Mouse (Mus musculus) MEL (cell line): Measurements from ENCODE around the gene Ovol2. TPM values are rescaled to one million over a fixed set of nuclear protein-coding genes. Genes with fewer than 3 reads are reported as not detected.
A peak's percentile ranks its signal among the peaks of the same experiment; 100 is the strongest.

Source experiments
- DNase-seq: peaks from one replicate; pipeline ENCODE4 v3.0.0; 2011; ENCODE audit warnings: low read depth, low spot score
- H3K27ac ChIP-seq: 2 replicates; pipeline ENCODE4 v1.5.1; 2012; ENCODE audit warnings: low read depth, mild to moderate bottlenecking, control low read depth, low read length, moderate library complexity; ENCODE audit not compliant: control insufficient read depth
- H3K27me3 ChIP-seq, 2 experiments: fragments of 150-350 bp in 1 of 2; sonication (generic) in 1 of 2; 2 replicates each; pipeline ENCODE4 v1.6.1; 2012; ENCODE audit warnings: low read length in 2 of 2, mild to moderate bottlenecking in 2 of 2, improper control_type of control experiment in 1 of 2, moderate library complexity in 1 of 2; ENCODE audit not compliant: insufficient read depth in 2 of 2, control insufficient read depth in 1 of 2
- H3K36me3 ChIP-seq, 2 experiments: 2 replicates each; pipeline ENCODE4 v1.6.1; 2012 to 2014; ENCODE audit warnings: low read length in 2 of 2, improper control_type of control experiment in 1 of 2, inconsistent platforms in 1 of 2, mild to moderate bottlenecking in 1 of 2; ENCODE audit not compliant: insufficient read depth in 2 of 2, control insufficient read depth in 1 of 2
- H3K4me1 ChIP-seq, 2 experiments: fragments of 150-350 bp in 1 of 2; sonication (generic) in 1 of 2; 2 replicates each; pipeline ENCODE4 v1.6.1; 2012; ENCODE audit warnings: low read length in 2 of 2, improper control_type of control experiment in 1 of 2, mild to moderate bottlenecking in 1 of 2; ENCODE audit not compliant: insufficient read depth in 2 of 2, control insufficient read depth in 1 of 2
- H3K4me3 ChIP-seq, 2 experiments: fragments of 150-350 bp in 1 of 2; sonication (generic) in 1 of 2; 2 replicates each; pipeline ENCODE4 v1.5.1; 2012; ENCODE audit warnings: low read depth in 2 of 2, low read length in 2 of 2, mild to moderate bottlenecking in 2 of 2, moderate library complexity in 2 of 2, control low read depth in 1 of 2, improper control_type of control experiment in 1 of 2; ENCODE audit not compliant: control insufficient read depth in 1 of 2, insufficient read depth in 1 of 2
- H3K79me2 ChIP-seq: 2 replicates; pipeline ENCODE4 v1.6.1; 2012; ENCODE audit warnings: mild to moderate bottlenecking, low read length, moderate library complexity; ENCODE audit not compliant: control insufficient read depth, poor library complexity, insufficient read depth
- H3K9ac ChIP-seq: 2 replicates; pipeline ENCODE4 v1.6.1; 2012; ENCODE audit warnings: low read depth, mild to moderate bottlenecking, control low read depth, low read length, moderate library complexity; ENCODE audit not compliant: control insufficient read depth, poor library complexity, severe bottlenecking
- H3K9me3 ChIP-seq: fragments of 150-350 bp; sonication (generic); replicated peaks from 2 replicates; pipeline ENCODE4 v1.6.1; 2012; ENCODE audit warnings: mild to moderate bottlenecking, low read length, improper control_type of control experiment, moderate library complexity; ENCODE audit not compliant: insufficient read depth
- CTCF ChIP-seq, 3 experiments: IDR thresholded peaks in 2 of 3; conservative IDR thresholded peaks in 1 of 3; 2 replicates each; pipeline ENCODE4 v1.5.1; 2011 to 2012; ENCODE audit warnings: low read length in 3 of 3, low read depth in 2 of 3, mild to moderate bottlenecking in 2 of 3, improper control_type of control experiment in 1 of 3, inconsistent platforms in 1 of 3, mixed read lengths in 1 of 3, moderate library complexity in 1 of 3; ENCODE audit not compliant: control insufficient read depth in 1 of 3, insufficient read depth in 1 of 3, poor library complexity in 1 of 3, severe bottlenecking in 1 of 3
- EP300 ChIP-seq, 2 experiments: IDR thresholded peaks; 2 replicates each; pipeline ENCODE4 v1.6.1; 2011; ENCODE audit warnings: improper control_type of control experiment in 2 of 2, low read length in 2 of 2, low read depth in 1 of 2, mild to moderate bottlenecking in 1 of 2
- ETS1 ChIP-seq: IDR thresholded peaks from 2 replicates; pipeline ENCODE4 v1.6.1; 2012; ENCODE audit warnings: low read depth, mild to moderate bottlenecking, inconsistent platforms, low read length, improper control_type of control experiment, moderate library complexity
- GATA1 ChIP-seq: IDR thresholded peaks from 2 replicates; pipeline ENCODE4 v1.6.1; 2011; ENCODE audit warnings: low read depth, low read length, improper control_type of control experiment
- MAFK ChIP-seq: IDR thresholded peaks from 2 replicates; pipeline ENCODE4 v1.6.1; 2011; ENCODE audit warnings: low read depth, mild to moderate bottlenecking, low read length, improper control_type of control experiment, borderline replicate concordance
- MEF2A ChIP-seq: IDR thresholded peaks from 2 replicates; pipeline ENCODE4 v1.6.1; 2014; ENCODE audit warnings: low read depth, mild to moderate bottlenecking, inconsistent platforms, low read length, improper control_type of control experiment; ENCODE audit not compliant: poor library complexity, insufficient replicate concordance, severe bottlenecking; ENCODE audit errors: extremely low read depth
- MYC ChIP-seq: IDR thresholded peaks from 2 replicates; pipeline ENCODE4 v1.6.1; 2011; ENCODE audit warnings: low read depth, mild to moderate bottlenecking, low read length, improper control_type of control experiment, moderate library complexity
- NRF1 ChIP-seq: IDR thresholded peaks from 2 replicates; pipeline ENCODE4 v1.6.1; 2014; ENCODE audit warnings: low read depth, mild to moderate bottlenecking, inconsistent platforms, low read length, improper control_type of control experiment, moderate library complexity; ENCODE audit not compliant: poor library complexity, insufficient read depth, severe bottlenecking
- POLR2A ChIP-seq, 2 experiments: IDR thresholded peaks; 2 replicates each; pipeline ENCODE4 v1.6.1; 2011 to 2012; ENCODE audit warnings: low read length in 2 of 2, mild to moderate bottlenecking in 2 of 2, control low read depth in 1 of 2, improper control_type of control experiment in 1 of 2, low read depth in 1 of 2, moderate library complexity in 1 of 2; ENCODE audit not compliant: control insufficient read depth in 1 of 2, insufficient read depth in 1 of 2, poor library complexity in 1 of 2
- RCOR1 ChIP-seq: IDR thresholded peaks from 2 replicates; pipeline ENCODE4 v1.6.1; 2012; ENCODE audit warnings: low read depth, mild to moderate bottlenecking, inconsistent platforms, low read length, improper control_type of control experiment
- SIN3A ChIP-seq: IDR thresholded peaks from 2 replicates; pipeline ENCODE4 v1.6.1; 2012; ENCODE audit warnings: low read length, improper control_type of control experiment, inconsistent platforms
- TBP ChIP-seq: IDR thresholded peaks from 2 replicates; pipeline ENCODE4 v1.8.0; 2011; ENCODE audit warnings: low read depth, low read length, improper control_type of control experiment
- TCF12 ChIP-seq: IDR thresholded peaks from 2 replicates; pipeline ENCODE4 v1.6.1; 2014; ENCODE audit warnings: low read depth, mild to moderate bottlenecking, inconsistent platforms, low read length, improper control_type of control experiment, moderate library complexity
- ZKSCAN1 ChIP-seq: IDR thresholded peaks from 2 replicates; pipeline ENCODE4 v1.6.1; 2012; ENCODE audit warnings: low read depth, mild to moderate bottlenecking, inconsistent platforms, low read length, improper control_type of control experiment, moderate library complexity
- polyA plus RNA-seq, 2 experiments: library from polyadenylated mRNA; stranded (reverse) in 1 of 2; unstranded in 1 of 2; fragments of >175 nt in 1 of 2; fragments of >200 nt in 1 of 2; gene quantifications; 2 replicates each; pipeline versions ENCODE4 v1.2.1 to v1.2.4; 2012; ENCODE audit warnings: low replicate concordance in 2 of 2, low read depth in 1 of 2; ENCODE audit not compliant: insufficient read length in 2 of 2, insufficient read depth in 1 of 2, missing spikeins in 1 of 2
- total RNA-seq: library from RNA; depleted of rRNA; stranded (reverse); fragments of 300-350 nt; gene quantifications from 2 replicates; pipeline ENCODE4 v1.2.3, GENCODE M21; 2012

Gene Ovol2
- total and polyA plus RNA-seq, 3 experiments, result not detected

DNA sequence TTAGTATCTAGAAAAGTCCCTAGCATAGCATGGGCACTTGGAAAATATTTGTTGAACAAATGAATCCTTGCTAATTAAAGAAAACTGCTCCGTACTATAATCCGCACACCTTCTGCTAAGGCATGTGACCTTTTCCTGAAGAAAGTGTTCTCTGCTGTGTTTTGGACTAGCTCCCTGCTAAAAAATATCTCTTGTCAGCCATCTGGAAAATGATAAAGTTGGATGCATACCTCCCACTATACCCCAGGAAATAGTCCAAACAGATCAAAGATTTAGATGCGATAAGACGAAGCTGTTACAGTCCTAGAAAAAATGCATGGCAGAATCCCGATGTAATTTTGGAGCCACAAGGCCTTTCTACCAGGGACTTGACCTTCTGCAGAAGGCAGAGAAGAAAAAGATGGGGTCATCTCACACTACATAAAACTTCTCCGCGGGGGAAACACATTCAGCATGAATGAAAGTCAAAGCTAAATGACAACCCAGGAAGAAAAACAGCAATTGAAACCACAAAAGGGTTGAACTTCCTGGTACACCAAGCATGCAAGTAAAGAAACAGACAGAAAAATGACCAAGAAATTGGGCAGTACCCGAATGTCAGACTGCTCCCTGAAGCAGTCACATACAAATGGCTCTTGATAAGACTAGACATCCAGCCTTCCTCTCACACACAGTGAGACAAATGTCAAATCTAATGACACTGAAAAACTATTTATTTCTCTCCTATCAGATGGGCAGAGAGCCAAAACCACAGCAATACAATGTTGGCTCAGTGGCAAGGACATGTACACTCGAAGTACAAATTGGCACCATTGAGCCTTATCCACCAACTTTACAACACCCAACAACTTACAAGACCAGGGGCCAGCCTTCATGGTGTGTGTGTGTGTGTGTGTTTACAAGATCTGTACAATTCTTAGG lies 31.9 kb downstream of the Ovol2 start:
- Histone ChIP-seq H3K4me1 (peaks cover 5 to 13% of the 10 kb centered on the region in 2 experiments), H3K4me3 (no peak overlapping the region), H3K36me3 (peaks cover 0 to 12% of the 10 kb centered on the region in 2 experiments; a peak in 2 of 4 replicates), H3K9ac (no peak overlapping the region), H3K27ac (no peak overlapping the region)
- DNase-seq, result peak; percentile 72
- peak; percentile 80 for TF ChIP-seq RCOR1
- peak; percentile 57 for TF ChIP-seq ETS1
- TF ChIP-seq POLR2A (IDR thresholded peaks at IDR 0.05; ENCODE audit: control insufficient read depth in 1 of 2, insufficient read depth in 1 of 2, low read depth in 1 of 2, low read length in 2 of 2, poor library complexity in 1 of 2), result no peak
- no peak for TF ChIP-seq NRF1
- TF ChIP-seq GATA1, result peak; percentile 94
- TF ChIP-seq TBP, result no peak
- TF ChIP-seq ZKSCAN1, result no peak
- TF ChIP-seq SIN3A, result no peak
- TF ChIP-seq MAFK, result peak; percentile 45; the same call in 1 of the 2 replicates
- peak in 1 of 2 experiments; percentile 40; a peak in 1 of 4 replicates for TF ChIP-seq EP300 (IDR thresholded peaks at IDR 0.05; ENCODE audit: low read depth in 1 of 2, low read length in 2 of 2)
- TF ChIP-seq MEF2A, result peak; percentile 47; the same call in 1 of the 2 replicates
- no peak for TF ChIP-seq MYC
- TF ChIP-seq, all 39 proteins: peak for 6
- Histone ChIP-seq H3K79me2 (no peaks in the 10 kb centered on the region), H3K9me3 (no peaks in the 10 kb centered on the region), H3K27me3 (no peaks in the 10 kb centered on the region; a peak in 1 of 4 replicates)

DNA sequence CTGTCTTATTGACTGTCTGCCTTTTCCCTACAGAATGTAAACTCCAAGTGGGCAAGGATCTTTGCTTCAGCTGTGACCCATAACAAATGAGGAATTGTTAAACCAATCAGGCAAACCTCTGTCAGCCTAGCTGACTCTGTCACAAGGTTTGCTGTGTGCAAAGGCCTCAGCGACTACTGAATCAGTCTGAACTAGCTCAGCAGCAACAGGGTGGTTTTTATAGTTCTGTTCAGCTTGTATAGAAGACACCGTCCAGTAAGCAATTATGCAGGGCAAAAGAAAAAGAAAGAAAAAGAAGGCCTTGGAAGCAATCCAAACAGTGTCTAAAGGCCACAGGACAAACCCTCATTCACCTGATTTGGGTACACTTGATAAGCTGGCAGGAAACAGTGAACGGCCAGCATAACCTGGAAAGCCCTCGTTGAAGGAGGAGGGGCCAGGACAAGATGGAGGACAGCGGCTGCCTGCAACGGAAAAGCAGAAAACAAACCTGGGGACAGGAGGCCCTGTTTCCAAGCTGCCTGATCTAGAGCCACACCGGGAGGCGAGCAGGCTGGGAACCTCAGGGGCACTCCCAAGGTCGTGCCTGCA lies 36.7 kb downstream of the Ovol2 start:
- Histone ChIP-seq H3K9ac (no peak overlapping the region), H3K27ac (no peak overlapping the region), H3K27me3 (no peaks in the 10 kb centered on the region; a peak in 1 of 4 replicates), H3K4me3 (no peak overlapping the region), H3K36me3 (peaks cover 0 to 11% of the 10 kb centered on the region in 2 experiments; a peak in 2 of 4 replicates), H3K79me2 (no peaks in the 10 kb centered on the region), H3K9me3 (no peaks in the 10 kb centered on the region), H3K4me1 (peaks cover 5 to 10% of the 10 kb centered on the region in 2 experiments)
- no peak for DNase-seq
- peak in 2 of 3 experiments; percentile 8 to 10; a peak in 1 of 6 replicates for TF ChIP-seq CTCF (IDR thresholded peaks at IDR 0.05 in 2 of 3, conservative IDR thresholded peaks at IDR 0.05 in 1 of 3; ENCODE audit: control insufficient read depth in 1 of 3, insufficient read depth in 1 of 3, low read depth in 2 of 3, low read length in 3 of 3, poor library complexity in 1 of 3, severe bottlenecking in 1 of 3)
- TF ChIP-seq TCF12, result no peak
